Mouse (Mus musculus) kidney, adult 2 months (tissue): ENCODE results near the gene Gfra1.

ENCODE experiments used
- CTCF ChIP-seq: fragments of 200-500 bp; conservative IDR thresholded peaks from 2 replicates; pipeline ENCODE4 v1.5.1; 2011; ENCODE audit warnings: low read depth, mild to moderate bottlenecking, control low read depth, low read length, moderate library complexity, mixed read lengths; ENCODE audit not compliant: insufficient read depth, insufficient read length
- POLR2A ChIP-seq: fragments of 200-500 bp; IDR thresholded peaks from one replicate; pipeline ENCODE4 v1.6.1; 2011; ENCODE audit warnings: low read depth, low read length, control low read depth

DNA sequence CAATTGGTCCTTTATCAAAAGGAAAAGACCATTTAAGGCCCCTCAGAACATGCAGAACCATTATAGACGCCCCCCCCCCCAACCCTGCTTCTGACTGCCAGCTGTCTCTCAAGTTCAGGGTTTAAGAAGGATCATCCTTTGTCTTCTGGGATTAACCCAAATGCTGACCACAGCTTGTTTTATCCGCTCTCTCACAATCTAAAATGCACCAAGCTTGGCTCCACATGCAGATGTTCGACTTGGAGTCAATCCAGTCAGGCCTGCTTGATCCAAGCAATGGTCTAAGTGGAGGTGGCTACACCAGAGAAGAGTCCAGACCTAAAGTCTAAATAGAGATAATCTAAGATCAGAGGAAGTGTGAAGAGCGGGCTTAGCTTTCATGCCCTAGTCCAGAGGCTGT is 114.4 kb downstream of the Gfra1 start:
- TF ChIP-seq CTCF = no peak
- no peak for TF ChIP-seq POLR2A
